ENCODE assay signal across 17 mouse cellular contexts in genomic region chr12:33172926-33173325, GRCm38 (mm10).
"Had no signal": no experiment of that assay in that cellular context is flagged by ENCODE, and none has a peak within 500 bp of the region (broad histone marks: within the 10 kb centered on the region; RNA-seq: fewer than 3 reads in every experiment).

No protein-coding gene starts in this region.

- DNase-seq: gastrocnemius, adult 2 months; gastrocnemius, postnatal 10 days; gastrocnemius, postnatal 25 days; heart, adult 11 months; heart, adult 2 months; heart, postnatal 14 days; heart, postnatal 36 days; kidney, adult 18-20 months; kidney, adult 8-10 months; kidney, postnatal 10 days; kidney, postnatal 25 days; kidney, postnatal 4 days; layer of hippocampus, adult 9-11 months; layer of hippocampus, postnatal 36 days; left cerebral cortex, postnatal 4 days had no signal

- ATAC-seq: hindbrain, postnatal 0 days; liver, embryonic 12.5 days had no signal
